Mouse (Mus musculus) CH12.LX (cell line): Measurements from ENCODE around the gene Pck1. TPM values are rescaled to one million over a fixed set of nuclear protein-coding genes. Genes with fewer than 3 reads are reported as not detected.

Source experiments
- DNase-seq: peaks from one replicate; pipeline ENCODE4 v3.0.0-alpha.2; 2013; ENCODE audit errors: extremely low read depth
- H3K27ac ChIP-seq: 2 replicates; pipeline ENCODE4 v1.5.1; 2012; ENCODE audit warnings: low read depth, mild to moderate bottlenecking, control low read depth, moderate library complexity; ENCODE audit not compliant: insufficient read depth
- H3K27me3 ChIP-seq: replicated peaks from 2 replicates; pipeline ENCODE3; 2012; ENCODE audit warnings: inconsistent platforms
- H3K36me3 ChIP-seq, 2 experiments: replicated peaks in 1 of 2; 2 replicates each; pipeline versions ENCODE3 to v1.6.1; 2012; ENCODE audit warnings: inconsistent platforms in 1 of 2, low read length in 1 of 2, mild to moderate bottlenecking in 1 of 2, mixed read lengths in 1 of 2, moderate library complexity in 1 of 2; ENCODE audit not compliant: control insufficient read depth in 1 of 2, insufficient read depth in 1 of 2
- H3K4me1 ChIP-seq, 2 experiments: 2 replicates each; pipeline ENCODE4 v1.6.1; 2012; ENCODE audit warnings: inconsistent platforms in 1 of 2, moderate library complexity in 1 of 2; ENCODE audit not compliant: insufficient read depth in 2 of 2, control insufficient read depth in 1 of 2
- H3K4me2 ChIP-seq: 2 replicates; pipeline ENCODE4 v1.6.1; 2012; ENCODE audit warnings: low read depth, mild to moderate bottlenecking, control low read depth; ENCODE audit not compliant: poor library complexity, insufficient read depth, severe bottlenecking
- H3K4me3 ChIP-seq, 3 experiments: fragments of 150-350 bp in 1 of 3; sonication (generic) in 1 of 3; replicated peaks in 1 of 3; 2 replicates each; pipeline versions ENCODE3 to v1.5.1; 2011 to 2012; ENCODE audit warnings: low read depth in 2 of 3, low read length in 2 of 3, mild to moderate bottlenecking in 2 of 3, moderate library complexity in 2 of 3, control low read depth in 1 of 3, improper control_type of control experiment in 1 of 3, inconsistent platforms in 1 of 3, mixed read lengths in 1 of 3; ENCODE audit not compliant: poor library complexity in 1 of 3
- H3K79me2 ChIP-seq: replicated peaks from 2 replicates; pipeline ENCODE4 v1.6.1; 2012; ENCODE audit warnings: mild to moderate bottlenecking, moderate library complexity; ENCODE audit not compliant: control insufficient read depth, poor library complexity, insufficient read depth, severe bottlenecking; ENCODE audit errors: extremely low read depth
- H3K9ac ChIP-seq: 2 replicates; pipeline ENCODE4 v1.6.1; 2012; ENCODE audit warnings: low read depth, mild to moderate bottlenecking, control low read depth, moderate library complexity; ENCODE audit not compliant: insufficient read depth
- H3K9me3 ChIP-seq: replicated peaks from 2 replicates; pipeline ENCODE3; 2012; ENCODE audit warnings: low read length, inconsistent platforms, mixed read lengths
- BHLHE40 ChIP-seq: IDR thresholded peaks from 2 replicates; pipeline ENCODE4 v1.6.1; 2011; ENCODE audit warnings: mild to moderate bottlenecking, low read depth, low read length, improper control_type of control experiment
- CHD1 ChIP-seq: IDR thresholded peaks from 2 replicates; pipeline ENCODE4 v1.6.1; 2012; ENCODE audit warnings: low read depth, low read length, improper control_type of control experiment, inconsistent platforms
- CTCF ChIP-seq, 2 experiments: IDR thresholded peaks in 1 of 2; conservative IDR thresholded peaks in 1 of 2; 2 replicates each; pipeline ENCODE4 v1.5.1; 2011 to 2012; ENCODE audit warnings: low read depth in 2 of 2, low read length in 2 of 2, improper control_type of control experiment in 1 of 2, inconsistent platforms in 1 of 2, mild to moderate bottlenecking in 1 of 2, moderate library complexity in 1 of 2
- EP300 ChIP-seq: IDR thresholded peaks from 2 replicates; pipeline ENCODE4 v1.6.1; 2011; ENCODE audit warnings: low read length, improper control_type of control experiment
- ETS1 ChIP-seq: conservative IDR thresholded peaks from 2 replicates; pipeline ENCODE4 v1.6.1; 2012; ENCODE audit warnings: low read depth, mild to moderate bottlenecking, inconsistent platforms, low read length, improper control_type of control experiment, moderate library complexity
- GABPA ChIP-seq: IDR thresholded peaks from 2 replicates; pipeline ENCODE4 v1.6.1; 2012; ENCODE audit warnings: low read depth, low read length, improper control_type of control experiment, inconsistent platforms; ENCODE audit not compliant: insufficient replicate concordance
- IRF4 ChIP-seq: IDR thresholded peaks from 2 replicates; pipeline ENCODE4 v1.6.1; 2014; ENCODE audit warnings: low read depth, mild to moderate bottlenecking, inconsistent platforms, low read length, improper control_type of control experiment
- JUND ChIP-seq: conservative IDR thresholded peaks from 2 replicates; pipeline ENCODE4 v1.6.1; 2011; ENCODE audit warnings: low read depth, low read length, improper control_type of control experiment
- KAT2A ChIP-seq: IDR thresholded peaks from 2 replicates; pipeline ENCODE4 v1.6.1; 2012; ENCODE audit warnings: low read length, improper control_type of control experiment, inconsistent platforms; ENCODE audit not compliant: insufficient replicate concordance
- MAFK ChIP-seq: IDR thresholded peaks from 2 replicates; pipeline ENCODE4 v1.6.1; 2011; ENCODE audit warnings: low read length, improper control_type of control experiment; ENCODE audit not compliant: insufficient replicate concordance
- MAX ChIP-seq: IDR thresholded peaks from 2 replicates; pipeline ENCODE4 v1.6.1; 2011; ENCODE audit warnings: low read length, improper control_type of control experiment
- MEF2A ChIP-seq: IDR thresholded peaks from 2 replicates; pipeline ENCODE4 v1.6.1; 2014; ENCODE audit warnings: low read depth, mild to moderate bottlenecking, inconsistent platforms, low read length, improper control_type of control experiment, borderline replicate concordance
- MXI1 ChIP-seq: IDR thresholded peaks from 2 replicates; pipeline ENCODE4 v1.6.1; 2011; ENCODE audit warnings: mild to moderate bottlenecking, low read depth, low read length, improper control_type of control experiment
- NRF1 ChIP-seq: IDR thresholded peaks from 2 replicates; pipeline ENCODE4 v1.6.1; 2014; ENCODE audit warnings: low read depth, mild to moderate bottlenecking, inconsistent platforms, low read length, improper control_type of control experiment, moderate library complexity
- POLR2A ChIP-seq: IDR thresholded peaks from 2 replicates; pipeline ENCODE4 v1.6.1; 2011; ENCODE audit warnings: low read depth, mild to moderate bottlenecking, improper control_type of control experiment, low read length
- RAD21 ChIP-seq: IDR thresholded peaks from 2 replicates; pipeline ENCODE4 v1.6.1; 2011; ENCODE audit warnings: low read depth, mild to moderate bottlenecking, low read length, improper control_type of control experiment, moderate library complexity
- SIN3A ChIP-seq: IDR thresholded peaks from 2 replicates; pipeline ENCODE4 v1.6.1; 2012; ENCODE audit warnings: low read length, improper control_type of control experiment, inconsistent platforms
- SMC3 ChIP-seq: IDR thresholded peaks from 2 replicates; pipeline ENCODE4 v1.6.1; 2011; ENCODE audit warnings: low read depth, low read length, improper control_type of control experiment
- TBP ChIP-seq: conservative IDR thresholded peaks from 2 replicates; pipeline ENCODE4 v1.6.1; 2011; ENCODE audit warnings: low read depth, low read length, improper control_type of control experiment
- USF1 ChIP-seq: IDR thresholded peaks from 2 replicates; pipeline ENCODE4 v1.6.1; 2014; ENCODE audit warnings: low read depth, mild to moderate bottlenecking, inconsistent platforms, low read length, improper control_type of control experiment
- ZC3H11A ChIP-seq: IDR thresholded peaks from 2 replicates; pipeline ENCODE4 v1.6.1; 2012; ENCODE audit warnings: low read depth, mild to moderate bottlenecking, inconsistent platforms, low read length, improper control_type of control experiment
- ZKSCAN1 ChIP-seq: IDR thresholded peaks from 2 replicates; pipeline ENCODE4 v1.6.1; 2012; ENCODE audit warnings: low read depth, inconsistent platforms, low read length, improper control_type of control experiment, borderline replicate concordance
- ZNF384 ChIP-seq: IDR thresholded peaks from 2 replicates; pipeline ENCODE4 v1.6.1; 2012; ENCODE audit warnings: low read depth, low read length, improper control_type of control experiment, inconsistent platforms
- dilution Hi-C: fragments of 300-500 bp; cut with MboI; formaldehyde crosslinking; loops from 2 replicates; pipeline ENCODE4 v1.14.3; 2020; ENCODE audit warnings: low sequenced_read_pairs; ENCODE audit not compliant: extremely low pct_unique_long_range_greater_than_20kb, extremely low pct_ligation_motif_present
- in situ Hi-C: fragments of 300-500 bp; cut with MboI; formaldehyde crosslinking; loops from 3 replicates; pipeline ENCODE4 v1.14.3; 2019; ENCODE audit warnings: low sequenced_read_pairs, low pct_ligation_motif_present, low pct_unique_long_range_greater_than_20kb, mixed read lengths
- polyA plus RNA-seq: library from polyadenylated mRNA; unstranded; fragments of >175 nt; gene quantifications from 2 replicates; pipeline ENCODE4 v1.2.1, GENCODE M21; 2012; ENCODE audit warnings: low read depth; ENCODE audit not compliant: insufficient read length
- total RNA-seq, 2 experiments: library from RNA; depleted of rRNA; stranded (reverse); fragments of 300-350 nt in 1 of 2; fragments of >200 nt in 1 of 2; gene quantifications; 2 replicates each; pipeline ENCODE4 v1.2.3; 2012 to 2014

Gene Pck1
- total and polyA plus RNA-seq, 3 experiments = 0.08 to 0.13 (median 0.11) TPM

- peaks cover 61% of the 10 kb centered on the region for H3K27me3 ChIP-seq
- no peaks in the 10 kb centered on the region for H3K79me2 ChIP-seq
- H3K36me3 ChIP-seq = no peaks in the 10 kb centered on the region
- DNase-seq = no peak
- TF ChIP-seq SMC3 (no peak), BHLHE40 (no peak), POLR2A (no peak), MXI1 (no peak), TBP (no peak), MAX (no peak), ZNF384 (no peak), RAD21 (no peak), IRF4 (no peak), GABPA (no peak), USF1 (no peak), ZKSCAN1 (no peak), EP300 (no peak), MAFK (no peak), KAT2A (no peak), NRF1 (no peak)
- TF ChIP-seq, all 38 proteins: peak for 0
- no peak overlapping the region for H3K27ac ChIP-seq
- in situ Hi-C loops = no loop called here
- H3K9ac ChIP-seq = no peak overlapping the region
- H3K4me2 ChIP-seq = no peak overlapping the region
- H3K4me1 ChIP-seq = no peaks in the 10 kb centered on the region
- peaks cover 17% of the 10 kb centered on the region for H3K9me3 ChIP-seq
- H3K4me3 ChIP-seq = no peak overlapping the region
- dilution Hi-C loops = no loop called here
Measured at GRCm38 (mm10) chr2:173126386-173126785, 26.5 kb upstream of the Pck1 start.

GRCm38 (mm10) chr2:173129111-173129510 lies 23.7 kb upstream of the Pck1 start:
- DNase-seq = no peak
- no peaks in the 10 kb centered on the region for H3K4me1 ChIP-seq
- peaks cover 17% of the 10 kb centered on the region for H3K9me3 ChIP-seq
- dilution Hi-C loops = no loop called here
- TF ChIP-seq ZC3H11A = no peak
- TF ChIP-seq MEF2A = no peak
- no peak for TF ChIP-seq TBP
- TF ChIP-seq JUND = no peak
- no peak for TF ChIP-seq CHD1
- no peak for TF ChIP-seq CTCF (conservative IDR thresholded peaks at IDR 0.05 in 1 of 2, IDR thresholded peaks at IDR 0.05 in 1 of 2; ENCODE audit: low read depth in 2 of 2, low read length in 2 of 2)
- TF ChIP-seq SIN3A = no peak
- TF ChIP-seq EP300 = no peak
- no peak for TF ChIP-seq IRF4
- no peak for TF ChIP-seq RAD21
- no peak for TF ChIP-seq ETS1
- TF ChIP-seq, all 38 proteins: peak for 0
- Histone ChIP-seq H3K36me3 (no peaks in the 10 kb centered on the region), H3K9ac (no peak overlapping the region), H3K27me3 (peaks cover 62% of the 10 kb centered on the region), H3K79me2 (no peaks in the 10 kb centered on the region), H3K4me3 (no peak overlapping the region), H3K27ac (no peak overlapping the region), H3K4me2 (no peak overlapping the region)
- in situ Hi-C loops = no loop called here
